Mouse (Mus musculus) midbrain, embryonic 14.5 days (tissue): ENCODE data around the gene 3110082I17Rik. TPM values are rescaled to one million over a fixed set of nuclear protein-coding genes. Genes with fewer than 3 reads are reported as not detected.

ENCODE experiments used
- ATAC-seq: fragments of 200-750 bp; cut with Nextera tagmentation; 2 replicates; pipeline ENCODE4 v1.8.0; 2017; ENCODE audit warnings: moderate number of reproducible peaks, moderate library complexity; ENCODE audit not compliant: low FRiP score, low TSS enrichment
- DNase-seq: peaks from one replicate; pipeline ENCODE4 v3.0.0-alpha.2; 2015
- H3K27ac ChIP-seq: fragments of 300-500 bp; sonication (generic); replicated peaks from 2 replicates; pipeline ENCODE4 v1.5.1; 2014; ENCODE audit warnings: mild to moderate bottlenecking, low read depth, low read length, moderate library complexity
- H3K27me3 ChIP-seq: fragments of 300-500 bp; sonication (generic); 2 replicates; pipeline ENCODE4 v1.6.1; 2014; ENCODE audit warnings: low read length, control low read depth, mixed read lengths; ENCODE audit not compliant: control insufficient read depth, insufficient read depth
- H3K36me3 ChIP-seq: fragments of 300-500 bp; sonication (generic); 2 replicates; pipeline ENCODE4 v1.6.1; 2014; ENCODE audit warnings: low read length, control low read depth; ENCODE audit not compliant: control insufficient read depth, insufficient read depth
- H3K4me1 ChIP-seq: fragments of 300-500 bp; sonication (generic); 2 replicates; pipeline ENCODE4 v1.6.1; 2014; ENCODE audit warnings: mild to moderate bottlenecking, antibody characterized with exemption, low read length, control low read depth; ENCODE audit not compliant: control insufficient read depth, insufficient read depth
- H3K4me2 ChIP-seq: fragments of 300-500 bp; sonication (generic); 2 replicates; pipeline ENCODE4 v1.6.1; 2014; ENCODE audit warnings: mild to moderate bottlenecking, low read length, moderate library complexity
- H3K4me3 ChIP-seq: fragments of 300-500 bp; sonication (generic); replicated peaks from 2 replicates; pipeline ENCODE4 v1.5.1; 2014; ENCODE audit warnings: low read depth, low read length
- H3K9ac ChIP-seq: fragments of 300-500 bp; sonication (generic); replicated peaks from 2 replicates; pipeline ENCODE4 v1.6.1; 2014; ENCODE audit warnings: mild to moderate bottlenecking, low read length, moderate library complexity
- H3K9me3 ChIP-seq: fragments of 300-500 bp; sonication (generic); 2 replicates; pipeline ENCODE4 v1.6.1; 2016; ENCODE audit warnings: low read length, control low read depth, mixed read lengths; ENCODE audit not compliant: control insufficient read depth
- WGBS: fragments of 180-500 bp; shearing (Covaris S2); extraction: QIAGEN DNeasy Blood & Tissue Kit; methylation state at CpG from one replicate; pipeline ENCODE4 v1.1.7; 2014; 5-methylcytosine and 5-hydroxymethylcytosine counted together
- polyA plus RNA-seq: library from polyadenylated mRNA; unstranded; fragments of >200 nt; fragmentation: Nextera tagmentation; extraction: Ambion mirVana; gene quantifications from 2 replicates; pipeline ENCODE4 v1.2.1, GENCODE M21; 2014

The 3110082I17Rik gene
- polyA plus RNA-seq, 1 experiment from 2014 or later = 12.8 TPM

DNA sequence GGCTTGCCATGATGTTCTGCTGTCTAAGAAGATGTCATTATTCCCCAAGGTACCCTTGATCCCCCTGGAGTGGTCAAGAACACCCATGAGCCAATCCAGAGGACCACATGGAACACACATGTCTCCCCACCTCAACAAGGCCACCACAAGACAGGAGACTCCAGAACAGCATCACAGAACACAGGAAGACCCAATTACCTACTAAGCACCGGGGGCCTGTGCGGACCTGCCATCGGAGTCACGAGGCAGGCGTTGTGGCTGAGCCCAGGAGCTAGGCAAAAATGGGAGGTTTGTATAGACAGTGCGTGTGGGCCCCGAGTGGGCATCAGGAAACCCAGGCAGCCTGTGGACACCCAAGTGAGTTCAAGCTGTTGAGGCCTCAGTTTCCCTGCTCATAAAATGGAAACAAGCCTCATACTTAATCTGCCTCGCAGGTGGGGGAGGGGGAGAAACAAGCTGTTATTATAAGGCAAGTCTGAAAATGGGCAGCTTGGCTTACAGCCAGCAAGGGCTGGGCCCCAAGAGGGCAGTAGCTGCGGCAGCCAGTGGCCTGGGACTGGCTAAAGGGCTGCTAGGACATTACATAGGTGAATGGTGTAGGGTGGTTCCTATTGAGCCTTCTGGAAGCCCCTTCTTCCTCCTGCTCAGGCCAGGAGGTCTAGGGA is 136.9 kb downstream of the 3110082I17Rik start:
- Histone ChIP-seq H3K9me3 (no peaks in the 10 kb centered on the region), H3K27me3 (peaks cover 30% of the 10 kb centered on the region), H3K4me2 (peak overlapping the region; percentile 80), H3K9ac (no peak overlapping the region), H3K4me3 (peak overlapping the region; percentile 68; the same call in 1 of the 2 replicates), H3K4me1 (peaks cover 4% of the 10 kb centered on the region; the same call in 1 of the 2 replicates), H3K36me3 (no peaks in the 10 kb centered on the region), H3K27ac (no peak overlapping the region)
- ATAC-seq (no peak), DNase-seq (no peak)
- 82% methylated on average over 9 of the region's 9 CpGs for WGBS

DNA sequence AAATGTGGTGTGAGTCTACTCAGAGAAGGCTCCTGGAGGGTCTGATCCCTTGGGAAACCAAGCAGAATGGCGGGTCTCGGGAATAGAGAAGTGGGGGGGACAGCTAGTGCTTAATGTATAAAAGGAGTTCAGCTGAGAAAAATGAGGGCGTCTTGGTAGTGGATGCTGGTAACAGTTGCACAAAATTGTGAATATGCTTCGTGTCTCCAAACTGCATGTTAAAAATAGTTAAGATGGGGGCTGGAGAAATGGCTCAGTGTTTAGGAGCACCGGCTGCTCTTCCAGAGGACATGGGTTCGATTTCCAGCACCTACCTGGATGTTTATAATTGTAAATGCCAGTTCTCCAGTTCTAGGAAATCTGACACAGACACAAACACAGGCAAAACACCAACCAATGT is 139.0 kb downstream of the 3110082I17Rik start:
- H3K4me2 ChIP-seq = no peak overlapping the region
- no peak overlapping the region for H3K9ac ChIP-seq
- no peak for ATAC-seq
- H3K4me3 ChIP-seq = no peak overlapping the region
- H3K27ac ChIP-seq = no peak overlapping the region
- DNase-seq = no peak
- H3K4me1 ChIP-seq = peaks cover 4% of the 10 kb centered on the region; the same call in 1 of the 2 replicates
- peaks cover 25% of the 10 kb centered on the region for H3K27me3 ChIP-seq
- WGBS = 85% methylated on average over 6 of the region's 6 CpGs
- H3K9me3 ChIP-seq = no peaks in the 10 kb centered on the region
- H3K36me3 ChIP-seq = no peaks in the 10 kb centered on the region

- Histone ChIP-seq H3K4me1 (peaks cover 4% of the 10 kb centered on the region; the same call in 1 of the 2 replicates), H3K9me3 (no peaks in the 10 kb centered on the region), H3K4me2 (no peak overlapping the region), H3K27ac (no peak overlapping the region), H3K27me3 (peaks cover 18% of the 10 kb centered on the region), H3K9ac (no peak overlapping the region), H3K36me3 (no peaks in the 10 kb centered on the region), H3K4me3 (no peak overlapping the region)
- DNase-seq (no peak), ATAC-seq (no peak)
- WGBS = 81% methylated on average over 7 of the region's 7 CpGs
Observed at GRCm38 (mm10) chr5:139320424-139320823, 139.9 kb downstream of the 3110082I17Rik start.

DNA sequence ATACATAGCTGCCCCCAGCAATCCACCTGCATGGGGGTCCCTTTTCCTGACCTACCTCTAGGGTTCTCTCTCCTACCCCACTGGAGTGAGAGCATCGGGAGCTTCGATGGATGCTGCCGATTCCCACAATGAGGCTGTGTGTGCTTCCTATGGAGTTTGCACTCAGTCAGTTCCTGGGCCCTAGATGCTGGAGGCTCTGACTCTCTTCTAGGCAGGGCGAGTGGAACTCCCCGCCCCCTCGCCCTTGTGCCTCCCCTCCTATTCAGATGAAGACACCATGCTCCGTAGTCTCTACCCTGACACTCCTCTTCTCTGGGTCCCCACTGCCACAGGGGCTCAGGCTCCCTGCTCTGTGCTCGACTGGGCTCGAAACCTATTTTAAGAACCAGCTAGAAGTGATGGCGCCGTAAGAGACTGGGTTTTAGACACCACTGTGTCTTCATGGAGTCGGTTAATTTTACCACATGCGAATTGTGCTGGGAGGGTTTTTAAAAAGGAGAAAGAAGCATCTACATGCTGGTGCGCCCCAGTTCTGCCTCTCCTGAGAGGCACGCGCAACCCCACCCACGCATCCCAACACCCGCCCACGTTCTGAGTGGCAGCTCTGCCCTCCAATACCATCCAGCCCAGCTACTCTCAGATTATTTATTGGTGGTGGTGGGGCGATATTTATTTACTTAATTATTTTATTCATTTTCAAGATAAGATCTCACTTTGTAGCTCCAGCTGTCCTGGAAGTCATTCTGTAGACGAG is 142.4 kb downstream of the 3110082I17Rik start:
- Histone ChIP-seq H3K4me3 (no peak overlapping the region), H3K36me3 (no peaks in the 10 kb centered on the region), H3K9ac (no peak overlapping the region), H3K27me3 (no peaks in the 10 kb centered on the region), H3K4me2 (no peak overlapping the region), H3K9me3 (no peaks in the 10 kb centered on the region), H3K4me1 (no peaks in the 10 kb centered on the region), H3K27ac (no peak overlapping the region)
- no peak for DNase-seq
- WGBS = 61% methylated on average over 21 of the region's 21 CpGs
- ATAC-seq = no peak

DNA sequence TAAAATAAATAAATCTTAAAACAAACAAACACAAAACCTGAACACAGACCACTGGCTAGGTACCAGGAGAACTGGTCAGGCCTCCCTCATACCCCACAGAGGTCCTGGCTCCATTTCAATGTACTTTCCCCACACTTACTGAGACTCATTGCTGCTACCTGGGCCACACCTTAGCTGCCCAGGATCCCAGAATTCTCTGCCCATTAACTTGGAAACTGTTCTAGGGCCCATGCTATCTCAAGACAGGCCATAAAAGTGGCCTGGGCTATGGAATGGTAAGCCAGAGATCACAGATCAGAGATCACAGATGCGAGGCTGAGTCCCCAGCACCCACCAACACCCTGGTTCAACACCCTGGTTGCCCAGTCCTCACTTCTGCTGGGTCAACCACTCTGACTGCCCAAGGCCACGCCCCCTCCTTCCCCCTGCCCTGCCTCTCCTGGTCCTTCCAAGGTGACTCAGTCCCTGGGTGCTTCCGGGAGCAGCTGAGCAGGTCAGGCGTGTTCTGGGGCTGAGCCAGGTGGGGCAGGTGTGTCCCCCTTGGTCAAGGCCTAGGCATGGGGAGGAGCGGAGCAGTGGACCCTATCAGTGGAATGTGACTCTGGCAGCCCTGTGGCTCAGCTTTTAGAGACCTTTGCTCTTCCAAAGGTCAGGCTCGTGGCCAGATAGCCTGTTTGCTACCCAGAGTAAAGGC is 143.2 kb downstream of the 3110082I17Rik start:
- no peak overlapping the region for H3K4me2 ChIP-seq
- H3K9ac ChIP-seq = no peak overlapping the region
- no peaks in the 10 kb centered on the region for H3K9me3 ChIP-seq
- no peak for ATAC-seq
- DNase-seq = no peak
- H3K27ac ChIP-seq = no peak overlapping the region
- no peaks in the 10 kb centered on the region for H3K36me3 ChIP-seq
- no peaks in the 10 kb centered on the region for H3K4me1 ChIP-seq
- H3K27me3 ChIP-seq = no peaks in the 10 kb centered on the region
- H3K4me3 ChIP-seq = no peak overlapping the region
- WGBS = 83% methylated on average over 6 of the region's 6 CpGs

GRCm38 (mm10) chr5:139314941-139315642 is 145.2 kb downstream of the 3110082I17Rik start:
- no peak for DNase-seq
- ATAC-seq = no peak
- no peaks in the 10 kb centered on the region for H3K36me3 ChIP-seq

GRCm38 (mm10) chr5:139313536-139313935 is 146.8 kb downstream of the 3110082I17Rik start:
- Histone ChIP-seq H3K27ac (no peak overlapping the region), H3K9me3 (no peaks in the 10 kb centered on the region), H3K36me3 (no peaks in the 10 kb centered on the region), H3K4me1 (no peaks in the 10 kb centered on the region), H3K9ac (no peak overlapping the region), H3K4me2 (no peak overlapping the region), H3K27me3 (no peaks in the 10 kb centered on the region), H3K4me3 (no peak overlapping the region)
- no peak for DNase-seq
- WGBS = 88% methylated on average over 9 of the region's 9 CpGs
- ATAC-seq = no peak

More at GRCm38 (mm10) chr5:139314941-139315642, 145.2 kb downstream of the 3110082I17Rik start:
- no peak overlapping the region for H3K27ac ChIP-seq
- no peaks in the 10 kb centered on the region for H3K4me1 ChIP-seq
- no peak overlapping the region for H3K9ac ChIP-seq
- 86% methylated on average over 12 of the region's 12 CpGs for WGBS
- no peaks in the 10 kb centered on the region for H3K27me3 ChIP-seq
- H3K4me2 ChIP-seq = no peak overlapping the region
- H3K9me3 ChIP-seq = no peaks in the 10 kb centered on the region
- H3K4me3 ChIP-seq = no peak overlapping the region

GRCm38 (mm10) chr5:139311822-139312221 is 148.5 kb downstream of the 3110082I17Rik start:
- Histone ChIP-seq H3K9me3 (no peaks in the 10 kb centered on the region), H3K27me3 (no peaks in the 10 kb centered on the region), H3K4me3 (no peak overlapping the region), H3K9ac (no peak overlapping the region), H3K36me3 (no peaks in the 10 kb centered on the region), H3K27ac (no peak overlapping the region), H3K4me2 (no peak overlapping the region), H3K4me1 (no peaks in the 10 kb centered on the region)
- DNase-seq (no peak), ATAC-seq (no peak)
- 83% methylated on average over 9 of the region's 9 CpGs for WGBS
